Mouse (Mus musculus) spleen, adult 2 months (tissue): ENCODE data around the gene Vwa5b1.

Experiments
- CTCF ChIP-seq: fragments of 200-500 bp; IDR thresholded peaks from 2 replicates; pipeline ENCODE4 v1.5.1; 2011; ENCODE audit warnings: mild to moderate bottlenecking, inconsistent platforms; ENCODE audit not compliant: insufficient read depth, insufficient read length, insufficient replicate concordance; ENCODE audit errors: extremely low read depth
- POLR2A ChIP-seq: fragments of 200-500 bp; IDR thresholded peaks from 2 replicates; pipeline ENCODE4 v1.6.1; 2011; ENCODE audit warnings: low read depth, low read length, inconsistent platforms

GRCm38 (mm10) chr4:138530011-138530410, 105.7 kb downstream of the Vwa5b1 start:
- no peak for TF ChIP-seq CTCF
- TF ChIP-seq POLR2A: no peak
